Mouse (Mus musculus) heart, postnatal 0 days (tissue): Measurements from ENCODE around the gene Upb1. TPM values are rescaled to one million over a fixed set of nuclear protein-coding genes. Genes with fewer than 3 reads are reported as not detected.

ENCODE experiments used
- ATAC-seq: fragments of 200-750 bp; cut with Nextera tagmentation; 2 replicates; pipeline ENCODE4 v1.8.0; 2017; ENCODE audit warnings: low read depth, moderate number of reproducible peaks, moderate library complexity; ENCODE audit not compliant: insufficient read depth
- DNase-seq: peaks from one replicate; pipeline ENCODE4 v3.0.0-alpha.2; 2016; ENCODE audit warnings: low spot score
- H3K27ac ChIP-seq: fragments of 300-500 bp; sonication (generic); 2 replicates; pipeline ENCODE4 v1.5.1; 2014; ENCODE audit warnings: low read depth, mild to moderate bottlenecking
- H3K27me3 ChIP-seq: fragments of 300-500 bp; sonication (generic); 2 replicates; pipeline ENCODE4 v1.6.1; 2014; ENCODE audit warnings: low read length, mixed read lengths; ENCODE audit not compliant: control insufficient read depth, insufficient read depth
- H3K36me3 ChIP-seq: fragments of 300-500 bp; sonication (generic); replicated peaks from 2 replicates; pipeline ENCODE4 v1.6.1; 2014; ENCODE audit warnings: low read length, mixed read lengths; ENCODE audit not compliant: control insufficient read depth, insufficient read depth
- H3K4me1 ChIP-seq: fragments of 300-500 bp; sonication (generic); 2 replicates; pipeline ENCODE4 v1.6.1; 2014; ENCODE audit warnings: antibody characterized with exemption; ENCODE audit not compliant: control insufficient read depth, insufficient read depth
- H3K4me2 ChIP-seq: fragments of 300-500 bp; sonication (generic); 2 replicates; pipeline ENCODE4 v1.6.1; 2014; ENCODE audit warnings: low read depth, mild to moderate bottlenecking, low read length, moderate library complexity
- H3K4me3 ChIP-seq: fragments of 300-500 bp; sonication (generic); 2 replicates; pipeline ENCODE4 v1.5.1; 2014; ENCODE audit warnings: low read depth, low read length
- H3K9ac ChIP-seq: fragments of 300-500 bp; sonication (generic); replicated peaks from 2 replicates; pipeline ENCODE4 v1.6.1; 2014; ENCODE audit warnings: low read depth, low read length, mixed read lengths
- H3K9me3 ChIP-seq: fragments of 300-500 bp; sonication (generic); replicated peaks from 2 replicates; pipeline ENCODE4 v1.6.1; 2016; ENCODE audit warnings: low read length; ENCODE audit not compliant: control insufficient read depth
- CTCF ChIP-seq: IDR thresholded peaks from 2 replicates; pipeline ENCODE4 v1.5.1; 2016; ENCODE audit warnings: antibody characterized with exemption, control low read depth, low read depth
- EP300 ChIP-seq: IDR thresholded peaks from 2 replicates; pipeline ENCODE4 v1.6.1; 2016; ENCODE audit warnings: antibody characterized with exemption, low read depth
- WGBS: fragments of 180-500 bp; shearing (Covaris S2); extraction: QIAGEN DNeasy Blood & Tissue Kit; methylation state at CpG from one replicate; pipeline ENCODE4 v1.1.7; 2014; 5-methylcytosine and 5-hydroxymethylcytosine counted together
- polyA plus RNA-seq: library from polyadenylated mRNA; unstranded; fragments of >200 nt; fragmentation: Nextera tagmentation; extraction: Ambion mirVana; gene quantifications from 2 replicates; pipeline ENCODE4 v1.2.1, GENCODE M21; 2015
- total RNA-seq: library from RNA; depleted of rRNA; stranded (reverse); fragments of >200 nt; gene quantifications from 2 replicates; pipeline ENCODE4 v1.2.3, GENCODE M21; 2014; ENCODE audit warnings: low replicate concordance

Gene Upb1
- total and polyA plus RNA-seq, 2 experiments from 2014 or later = 1.1 TPM; not detected in 1

DNA sequence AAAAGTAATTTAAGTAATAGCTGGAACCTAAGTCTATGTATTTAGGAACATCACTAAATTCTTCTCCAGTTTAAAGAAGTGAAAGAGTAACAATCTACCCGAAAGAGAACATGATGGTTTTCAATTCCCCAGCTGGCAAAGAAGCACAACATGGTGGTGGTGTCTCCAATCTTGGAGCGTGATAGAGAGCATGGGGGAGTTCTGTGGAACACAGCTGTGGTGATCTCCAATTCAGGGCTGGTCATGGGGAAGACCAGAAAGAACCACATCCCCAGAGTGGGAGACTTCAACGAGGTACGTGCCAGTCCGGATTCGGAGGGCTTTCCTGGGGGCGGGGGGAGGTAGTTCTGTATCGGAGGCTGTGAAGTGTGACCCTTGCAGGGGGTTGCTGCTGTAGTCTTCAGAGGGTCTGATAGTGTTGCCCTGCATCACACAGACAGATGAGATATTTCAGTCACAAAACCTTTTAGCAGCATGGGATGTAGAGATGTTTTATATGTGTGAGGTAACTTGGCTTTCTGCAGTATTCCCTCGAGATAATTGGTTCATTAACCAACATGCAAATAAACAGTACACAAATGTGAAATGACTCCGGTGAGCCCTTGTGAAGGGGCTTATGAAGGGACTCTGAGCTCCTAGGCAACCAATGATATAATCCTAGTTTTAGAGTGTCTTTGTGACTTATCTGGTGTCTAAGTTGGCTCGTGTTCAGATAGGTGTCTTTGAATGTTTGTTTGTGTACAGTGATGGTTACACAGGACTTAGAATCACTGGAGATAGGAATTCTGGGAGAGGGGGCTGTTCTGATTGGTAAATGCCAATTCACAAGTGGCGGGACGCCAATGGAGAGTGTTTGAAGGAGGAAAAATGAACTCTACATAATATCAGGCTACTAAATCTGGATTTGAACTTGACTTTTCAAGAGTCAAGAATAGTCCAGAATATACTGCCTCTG lies 27.4 kb downstream of the Upb1 start:
- ATAC-seq (no peak), DNase-seq (no peak)
- H3K27me3 ChIP-seq = no peaks in the 10 kb centered on the region
- H3K27ac ChIP-seq = no peak overlapping the region
- no peaks in the 10 kb centered on the region for H3K36me3 ChIP-seq
- no peak overlapping the region for H3K9ac ChIP-seq
- H3K4me2 ChIP-seq = no peak overlapping the region
- no peaks in the 10 kb centered on the region for H3K9me3 ChIP-seq
- TF ChIP-seq EP300 (no peak), CTCF (no peak)
- H3K4me1 ChIP-seq = no peaks in the 10 kb centered on the region
- WGBS = 78% methylated on average over 13 of the region's 13 CpGs
- no peak overlapping the region for H3K4me3 ChIP-seq

DNA sequence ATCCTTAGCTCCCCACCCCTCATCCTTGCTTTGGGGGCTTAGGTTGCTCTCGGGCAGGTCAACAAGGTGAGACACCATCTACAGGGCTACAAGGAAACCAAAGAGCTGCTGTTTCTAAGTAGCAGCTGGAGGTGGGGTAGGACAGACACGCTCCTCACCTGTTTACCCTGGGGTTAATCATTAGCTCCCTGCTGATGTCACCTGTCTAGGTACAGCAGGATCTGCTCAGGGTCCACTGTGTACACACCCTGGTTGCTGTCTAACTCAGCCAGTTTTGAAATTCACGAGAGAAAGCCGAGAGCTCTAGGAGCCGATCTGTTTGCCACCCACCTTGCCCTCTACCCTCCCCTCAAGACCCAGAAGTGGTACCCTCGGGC lies 28.1 kb downstream of the Upb1 start:
- no peak for TF ChIP-seq EP300
- no peak for TF ChIP-seq CTCF
- no peak overlapping the region for H3K9ac ChIP-seq
- H3K4me1 ChIP-seq = no peaks in the 10 kb centered on the region
- no peak overlapping the region for H3K4me2 ChIP-seq
- H3K4me3 ChIP-seq = no peak overlapping the region
- WGBS = 89% methylated on average over 6 of the region's 6 CpGs
- no peaks in the 10 kb centered on the region for H3K27me3 ChIP-seq
- no peaks in the 10 kb centered on the region for H3K36me3 ChIP-seq
- ATAC-seq = no peak
- H3K9me3 ChIP-seq = no peaks in the 10 kb centered on the region
- no peak overlapping the region for H3K27ac ChIP-seq
- DNase-seq = no peak

DNA sequence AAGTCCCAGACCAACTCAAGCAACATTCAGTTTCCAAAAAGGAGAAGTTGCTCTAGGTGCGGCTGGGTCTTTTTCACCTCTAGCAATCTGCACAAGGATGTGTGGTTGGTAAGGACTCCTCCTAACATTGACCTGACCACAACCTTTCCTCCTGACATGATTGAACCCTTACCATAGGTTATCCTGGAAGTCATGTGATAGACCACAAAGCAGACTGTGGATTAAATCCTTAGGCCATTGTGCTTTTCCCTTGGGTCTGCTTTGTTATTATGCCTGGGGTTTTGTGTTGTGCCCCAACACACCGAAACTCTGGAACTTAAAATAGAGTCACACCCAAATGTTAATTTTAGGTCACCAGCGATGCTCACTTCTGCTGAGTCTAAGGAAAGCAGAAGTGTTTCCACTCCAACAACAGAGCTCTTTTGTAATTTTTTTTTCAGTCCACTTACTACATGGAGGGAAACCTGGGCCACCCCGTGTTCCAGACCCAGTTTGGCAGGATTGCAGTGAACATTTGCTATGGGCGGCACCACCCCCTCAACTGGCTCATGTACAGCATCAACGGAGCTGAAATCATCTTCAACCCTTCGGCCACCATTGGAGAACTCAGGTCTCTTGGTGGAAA lies 28.7 kb downstream of the Upb1 start:
- 68% methylated on average over 7 of the region's 7 CpGs for WGBS
- no peak for TF ChIP-seq EP300
- TF ChIP-seq CTCF = no peak

DNA sequence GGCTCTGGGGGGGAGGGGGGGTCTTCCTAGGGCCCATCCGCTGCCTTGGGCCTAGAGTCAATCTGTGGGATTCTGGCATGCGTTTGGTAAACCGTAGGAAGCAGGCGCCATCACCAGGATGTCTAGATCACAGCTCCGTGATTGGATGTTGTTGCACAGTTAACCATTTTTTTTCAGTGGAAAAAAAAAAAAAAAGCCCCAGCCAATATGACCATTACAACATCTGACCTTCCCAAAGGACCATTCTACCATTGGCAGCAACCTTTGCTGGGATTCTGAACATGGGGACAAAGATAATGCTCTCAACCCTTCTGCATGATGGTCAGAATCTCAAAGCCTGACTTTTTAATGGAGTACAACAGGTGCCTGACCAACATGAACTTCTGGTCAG lies 29.2 kb downstream of the Upb1 start:
- 84% methylated on average over 5 of the region's 5 CpGs for WGBS
- H3K4me1 ChIP-seq = no peaks in the 10 kb centered on the region

More for the DNA sequence above, 28.7 kb downstream of the Upb1 start:
- H3K36me3 ChIP-seq = no peaks in the 10 kb centered on the region
- no peaks in the 10 kb centered on the region for H3K9me3 ChIP-seq
- no peak overlapping the region for H3K9ac ChIP-seq
- no peaks in the 10 kb centered on the region for H3K4me1 ChIP-seq
- no peak overlapping the region for H3K27ac ChIP-seq
- no peak overlapping the region for H3K4me3 ChIP-seq
- H3K4me2 ChIP-seq = no peak overlapping the region
- H3K27me3 ChIP-seq = no peaks in the 10 kb centered on the region
- ATAC-seq (no peak), DNase-seq (no peak)

DNA sequence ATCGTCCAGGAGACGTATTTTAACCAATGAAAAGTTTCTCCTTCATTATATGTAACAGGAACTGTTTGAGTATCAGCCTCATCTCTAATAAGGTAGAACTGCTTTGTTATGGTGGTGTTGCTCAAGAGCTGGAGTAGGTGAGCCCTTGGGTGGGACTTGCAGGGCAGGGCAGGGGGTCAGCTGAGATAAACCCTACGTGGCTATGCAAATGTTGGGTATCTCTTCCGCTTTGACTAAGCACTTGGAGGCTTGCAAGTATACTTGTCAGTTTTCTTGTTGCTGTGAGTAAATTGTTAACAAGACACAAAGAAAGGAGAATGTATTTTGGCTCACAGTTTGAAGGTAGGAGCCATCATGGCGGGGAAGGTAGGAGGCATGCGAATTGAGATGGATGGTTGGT lies 29.7 kb downstream of the Upb1 start:
- no peaks in the 10 kb centered on the region for H3K27me3 ChIP-seq
- no peak overlapping the region for H3K27ac ChIP-seq
- no peaks in the 10 kb centered on the region for H3K4me1 ChIP-seq
- ATAC-seq (no peak), DNase-seq (no peak)
- H3K9ac ChIP-seq = no peak overlapping the region
- TF ChIP-seq CTCF (no peak), EP300 (no peak)
- no peak overlapping the region for H3K4me2 ChIP-seq
- 92% methylated on average over 6 of the region's 6 CpGs for WGBS
- H3K4me3 ChIP-seq = no peak overlapping the region
- H3K9me3 ChIP-seq = no peaks in the 10 kb centered on the region
- no peaks in the 10 kb centered on the region for H3K36me3 ChIP-seq

More for the DNA sequence above, 29.2 kb downstream of the Upb1 start:
- H3K9me3 ChIP-seq = no peaks in the 10 kb centered on the region
- TF ChIP-seq CTCF (no peak), EP300 (no peak)
- H3K4me2 ChIP-seq = no peak overlapping the region
- H3K27me3 ChIP-seq = no peaks in the 10 kb centered on the region
- no peak overlapping the region for H3K9ac ChIP-seq
- ATAC-seq = no peak
- no peak for DNase-seq
- no peak overlapping the region for H3K27ac ChIP-seq
- H3K36me3 ChIP-seq = no peaks in the 10 kb centered on the region
- H3K4me3 ChIP-seq = no peak overlapping the region
